Comparison of ENCODE assay signal across 7 mouse cellular contexts in the genomic region with DNA sequence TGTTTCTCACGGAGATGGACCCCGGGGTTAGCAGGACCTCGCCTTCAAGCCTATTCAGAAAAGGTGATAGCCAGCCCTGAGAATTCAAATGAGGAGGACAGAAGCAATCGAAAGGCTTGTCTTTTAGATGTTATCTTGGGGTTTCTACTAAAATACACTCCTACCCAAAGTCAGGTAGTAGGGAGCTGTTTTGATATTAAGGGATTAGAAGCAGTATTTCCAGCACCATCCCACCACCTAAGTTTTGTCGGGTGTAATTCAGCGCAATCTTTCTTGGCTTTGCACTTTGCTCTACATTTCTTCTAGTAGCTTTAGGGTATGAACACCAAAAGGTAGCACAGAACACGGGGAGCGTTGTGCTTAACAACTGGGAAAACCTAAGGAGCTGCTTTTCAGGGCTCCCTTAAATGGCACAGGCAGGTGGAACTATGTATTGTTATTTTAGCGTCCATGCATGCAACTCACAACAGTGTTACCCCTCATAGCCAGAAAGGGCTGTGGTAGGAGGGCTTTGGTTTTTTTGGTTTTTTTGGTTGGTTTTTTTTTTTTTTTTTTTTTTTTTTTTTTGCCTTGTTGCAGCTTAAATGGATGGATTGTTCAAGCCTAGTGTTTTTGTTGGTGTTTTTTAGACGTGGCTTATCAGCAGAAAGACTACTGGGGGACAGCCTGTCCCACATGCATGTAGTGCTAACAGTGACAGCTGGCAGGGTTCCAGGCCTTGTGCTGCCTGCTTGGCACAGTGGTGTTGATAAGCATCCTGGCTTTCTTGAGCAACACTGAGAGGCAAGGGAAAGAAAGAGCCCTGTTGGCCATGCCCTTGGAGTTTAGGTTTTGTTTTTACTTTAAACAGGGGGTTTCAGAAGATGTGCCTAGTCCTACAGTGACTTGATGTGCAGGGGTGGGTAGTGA. TPM values are rescaled to one million over a fixed set of nuclear protein-coding genes. Genes with fewer than 3 reads are reported as not detected.
A peak's percentile ranks its signal among the peaks of the same experiment; 100 is the strongest.
DNase-seq lines count a peak whose midpoint lies in the region; ATAC-seq and TF ChIP-seq lines count a peak whose summit lies in the region.

No protein-coding gene starts in this region.

- ATAC-seq in heart, embryonic 15.5 days (replicated peaks; ENCODE audit: insufficient number of reproducible peaks, insufficient read depth, low FRiP score, low read depth): no peak
- no peak for ATAC-seq in limb, embryonic 11.5 days (ENCODE audit: insufficient number of reproducible peaks, low FRiP score, low TSS enrichment, low read depth)
- ATAC-seq in midbrain, embryonic 16.5 days: no peak
- no peak for ATAC-seq in frontal cortex, adult (ENCODE audit: low TSS enrichment)

- peak overlapping the region; percentile 81 for H3K4me3 ChIP-seq in thymus, adult 2 months (ENCODE audit: control insufficient read depth, insufficient read depth, low read length)
- H3K4me3 ChIP-seq in heart, embryonic 15.5 days: peak overlapping the region; percentile 74
- peak overlapping the region; percentile 81 for H3K4me3 ChIP-seq in limb, embryonic 11.5 days (ENCODE audit: low read depth, low read length)
- peak overlapping the region; percentile 64 for H3K4me3 ChIP-seq in midbrain, embryonic 16.5 days (ENCODE audit: low read depth, low read length)

- peaks cover 10% of the 10 kb centered on the region for H3K4me1 ChIP-seq in thymus, adult 2 months (replicated peaks; ENCODE audit: control insufficient read depth, insufficient read depth, low read length)
- peaks cover 28% of the 10 kb centered on the region for H3K4me1 ChIP-seq in heart, embryonic 15.5 days (replicated peaks)
- peaks cover 10% of the 10 kb centered on the region for H3K4me1 ChIP-seq in limb, embryonic 11.5 days (ENCODE audit: control insufficient read depth, insufficient read depth, low read length)
- peaks cover 26% of the 10 kb centered on the region for H3K4me1 ChIP-seq in midbrain, embryonic 16.5 days (ENCODE audit: control insufficient read depth, insufficient read depth, low read length)

- H3K4me2 ChIP-seq in heart, embryonic 15.5 days: peak overlapping the region; percentile 85
- H3K4me2 ChIP-seq in limb, embryonic 11.5 days (ENCODE audit: low read depth, severe bottlenecking): peak overlapping the region; percentile 84
- H3K4me2 ChIP-seq in midbrain, embryonic 16.5 days (ENCODE audit: low read length): peak overlapping the region; percentile 95

- no peak for DNase-seq in thymus, adult 2 months
- no peak for DNase-seq in thymus, postnatal 4 days
- DNase-seq in cerebellum, adult 18-20 months: peak; percentile 49 to 58
- no peak for DNase-seq in limb, embryonic 11.5 days (ENCODE audit: low spot score)

- WGBS in thymus, adult 2 months: 17% methylated on average over 10 of the region's 10 CpGs
- 14% methylated on average over 10 of the region's 10 CpGs for WGBS in heart, embryonic 15.5 days
- 21% methylated on average over 10 of the region's 10 CpGs for WGBS in limb, embryonic 11.5 days
- 13% methylated on average over 10 of the region's 10 CpGs for WGBS in midbrain, embryonic 16.5 days

- peak overlapping the region; percentile 54 for H3K9ac ChIP-seq in heart, embryonic 15.5 days
- H3K9ac ChIP-seq in limb, embryonic 11.5 days (ENCODE audit: low read length): peak overlapping the region; percentile 75
- H3K9ac ChIP-seq in midbrain, embryonic 16.5 days (ENCODE audit: low read depth, low read length): peak overlapping the region; percentile 73

- H3K9me3 ChIP-seq in heart, embryonic 15.5 days (replicated peaks): 0 out of 2 replicates have a peak, but pooled peaks cover 2% of the 10 kb centered on the region
- H3K9me3 ChIP-seq in limb, embryonic 11.5 days (ENCODE audit: control insufficient read depth, low read length): no peaks in the 10 kb centered on the region
- H3K9me3 ChIP-seq in midbrain, embryonic 16.5 days (replicated peaks; ENCODE audit: control insufficient read depth, low read length, poor library complexity, severe bottlenecking): no peaks in the 10 kb centered on the region

- no peak for TF ChIP-seq POLR2A in thymus, adult 2 months (IDR thresholded peaks at IDR 0.05; ENCODE audit: control insufficient read depth, extremely low read depth, insufficient read depth, low read length, poor library complexity)

- H3K27me3 ChIP-seq in thymus, adult 2 months (ENCODE audit: control insufficient read depth, insufficient read depth, low read length): no peaks in the 10 kb centered on the region
- no peaks in the 10 kb centered on the region for H3K27me3 ChIP-seq in heart, embryonic 15.5 days
- H3K27me3 ChIP-seq in limb, embryonic 11.5 days (ENCODE audit: control insufficient read depth, insufficient read depth, low read length): no peaks in the 10 kb centered on the region
- H3K27me3 ChIP-seq in midbrain, embryonic 16.5 days (ENCODE audit: control insufficient read depth, insufficient read depth, low read depth, low read length): no peaks in the 10 kb centered on the region

- 0 out of 2 replicates have a peak, but pooled peaks cover 7% of the 10 kb centered on the region for H3K36me3 ChIP-seq in thymus, adult 2 months (ENCODE audit: control insufficient read depth, insufficient read depth, low read length)
- peaks cover 21% of the 10 kb centered on the region for H3K36me3 ChIP-seq in heart, embryonic 15.5 days
- peaks cover 7% of the 10 kb centered on the region; the same call in 1 of the 2 replicates for H3K36me3 ChIP-seq in limb, embryonic 11.5 days (ENCODE audit: control insufficient read depth, insufficient read depth, low read length)
- peaks cover 21% of the 10 kb centered on the region for H3K36me3 ChIP-seq in midbrain, embryonic 16.5 days (ENCODE audit: control insufficient read depth, insufficient read depth, low read length)

- TF ChIP-seq CTCF in thymus, adult 2 months (IDR thresholded peaks at IDR 0.05; ENCODE audit: borderline replicate concordance, control insufficient read depth, extremely low read depth, insufficient read depth, low read length, poor library complexity): no peak

- H3K27ac ChIP-seq in thymus, adult 2 months (ENCODE audit: control insufficient read depth, insufficient read depth, low read length): no peak overlapping the region
- peak overlapping the region; percentile 97 for H3K27ac ChIP-seq in heart, embryonic 15.5 days
- H3K27ac ChIP-seq in limb, embryonic 11.5 days (replicated peaks; ENCODE audit: low read depth, low read length): 0 out of 2 replicates have a peak overlapping the region, but pooled peaks have one; percentile 89
- H3K27ac ChIP-seq in midbrain, embryonic 16.5 days (ENCODE audit: low read length): peak overlapping the region; percentile 99

RNA-seq across cellular contexts. Expression of a gene that starts 1.1 kb away (rescaled TPM):
- polyA plus RNA-seq in thymus, adult 2 months (2012; rRNA removed): 39.9 and 42.5 TPM in 2 replicates
- 21.7 and 23.6 TPM in 2 replicates for polyA plus RNA-seq in heart, embryonic 15.5 days (2015; fragmentation: Nextera tagmentation; extraction: Ambion mirVana)
- 31.9 and 36.5 TPM in 2 replicates for polyA plus RNA-seq in limb, embryonic 11.5 days (2014; fragmentation: Nextera tagmentation; extraction: Ambion mirVana)
- polyA plus RNA-seq in midbrain, embryonic 16.5 days (2015; fragmentation: Nextera tagmentation; extraction: Ambion mirVana): 62.3 and 65.1 TPM in 2 replicates

RNA-seq across cellular contexts. Expression of a gene that starts 15.4 kb away (rescaled TPM):
- 6.0 and 8.9 TPM in 2 replicates for polyA plus RNA-seq in thymus, adult 2 months (2012; rRNA removed)
- 0.43 and 0.94 TPM in 2 replicates for polyA plus RNA-seq in heart, embryonic 15.5 days (2015; fragmentation: Nextera tagmentation; extraction: Ambion mirVana)
- 0.20 and 0.44 TPM in 2 replicates for polyA plus RNA-seq in limb, embryonic 11.5 days (2014; fragmentation: Nextera tagmentation; extraction: Ambion mirVana)
- polyA plus RNA-seq in midbrain, embryonic 16.5 days (2015; fragmentation: Nextera tagmentation; extraction: Ambion mirVana): 0.18 and 0.52 TPM in 2 replicates

RNA-seq across cellular contexts. Expression of a gene that starts 24.7 kb away (rescaled TPM):
- 440 and 540 TPM in 2 replicates for polyA plus RNA-seq in thymus, adult 2 months (2012; rRNA removed)
- polyA plus RNA-seq in heart, embryonic 15.5 days (2015; fragmentation: Nextera tagmentation; extraction: Ambion mirVana): 33.5 and 49.5 TPM in 2 replicates
- 19.6 and 23.8 TPM in 2 replicates for polyA plus RNA-seq in limb, embryonic 11.5 days (2014; fragmentation: Nextera tagmentation; extraction: Ambion mirVana)
- 26.5 and 28.4 TPM in 2 replicates for polyA plus RNA-seq in midbrain, embryonic 16.5 days (2015; fragmentation: Nextera tagmentation; extraction: Ambion mirVana)

RNA-seq across cellular contexts. Expression of a gene that starts 28.5 kb away (rescaled TPM):
- 69.4 and 73.5 TPM in 2 replicates for polyA plus RNA-seq in thymus, adult 2 months (2012; rRNA removed)
- 14.1 and 15.0 TPM in 2 replicates for polyA plus RNA-seq in heart, embryonic 15.5 days (2015; fragmentation: Nextera tagmentation; extraction: Ambion mirVana)
- polyA plus RNA-seq in limb, embryonic 11.5 days (2014; fragmentation: Nextera tagmentation; extraction: Ambion mirVana): 7.9 and 10.1 TPM in 2 replicates
- 16.6 and 17.5 TPM in 2 replicates for polyA plus RNA-seq in midbrain, embryonic 16.5 days (2015; fragmentation: Nextera tagmentation; extraction: Ambion mirVana)

RNA-seq across cellular contexts. Expression of a gene that starts 32.6 kb away (rescaled TPM):
- polyA plus RNA-seq in thymus, adult 2 months (2012; rRNA removed): 3.6 and 5.5 TPM in 2 replicates
- polyA plus RNA-seq in heart, embryonic 15.5 days (2015; fragmentation: Nextera tagmentation; extraction: Ambion mirVana): 0.10 and 0.77 TPM in 2 replicates
- polyA plus RNA-seq in limb, embryonic 11.5 days (2014; fragmentation: Nextera tagmentation; extraction: Ambion mirVana): 0.47 and 0.92 TPM in 2 replicates
- 0.63 and 0.82 TPM in 2 replicates for polyA plus RNA-seq in midbrain, embryonic 16.5 days (2015; fragmentation: Nextera tagmentation; extraction: Ambion mirVana)

Comparison
In these comparisons a context has a peak if more than half of its experiments do, and no peak if none do; other contexts are left out.
1. DNase-seq: peak in cerebellum, adult 18-20 months (2 of 2); none in thymus, adult 2 months (single experiment), thymus, postnatal 4 days (single experiment) and limb, embryonic 11.5 days (single experiment).
2. Peak in every context shown above with its lines, with median percentiles within 50 percentile points of each other: H3K4me3 ChIP-seq, H3K4me2 ChIP-seq and H3K9ac ChIP-seq.